Mouse (Mus musculus): ENCODE measurements at regions not wholly inside any gene's neighbourhood (a gene's known extent, or its start where the extent isn't known, plus 50 kb on each side); places are given as distances from the start of the nearest gene placed in this dataset.
"Not testable (repeated sequence)": the region's sequence is repeated elsewhere in the genome, so short reads cannot be mapped to it uniquely, and the experiment has no call there.

GRCm38 (mm10) chr3:21918431-21918830 lies 158.0 kb upstream of the Tbl1xr1 start:
- Histone ChIP-seq H3K9me3 (replicated peaks; ENCODE audit: control insufficient read depth, low read length) (no peaks in the 10 kb centered on the region), H3K27ac (ENCODE audit: low read length) (no peak overlapping the region), H3K4me3 (ENCODE audit: low read depth, low read length) (no peak overlapping the region), H3K4me1 (ENCODE audit: control insufficient read depth, low read depth, low read length) (no peaks in the 10 kb centered on the region), H3K4me2 (ENCODE audit: low read depth, low read length) (no peak overlapping the region), H3K36me3 (ENCODE audit: control insufficient read depth, insufficient read depth) (no peaks in the 10 kb centered on the region), H3K9ac (ENCODE audit: low read depth, low read length) (no peak overlapping the region), H3K27me3 (ENCODE audit: control insufficient read depth, insufficient read depth, low read depth, low read length) (no peaks in the 10 kb centered on the region)
- 77% methylated on average over 10 of the region's 10 CpGs for WGBS (ENCODE audit: insufficient replicate concordance)
- ATAC-seq (ENCODE audit: low read depth) = no peak

GRCm38 (mm10) chr3:21919931-21920330 lies 156.5 kb upstream of the Tbl1xr1 start:
- 60% methylated on average over 7 of the region's 7 CpGs for WGBS (ENCODE audit: insufficient replicate concordance)
- no peaks in the 10 kb centered on the region for H3K36me3 ChIP-seq (ENCODE audit: control insufficient read depth, insufficient read depth)
- ATAC-seq (ENCODE audit: low read depth) = no peak
- H3K4me2 ChIP-seq (ENCODE audit: low read depth, low read length) = no peak overlapping the region
- H3K4me1 ChIP-seq (ENCODE audit: control insufficient read depth, low read depth, low read length) = no peaks in the 10 kb centered on the region
- no peak overlapping the region for H3K4me3 ChIP-seq (ENCODE audit: low read depth, low read length)
- no peak overlapping the region for H3K27ac ChIP-seq (ENCODE audit: low read length)
- H3K27me3 ChIP-seq (ENCODE audit: control insufficient read depth, insufficient read depth, low read depth, low read length) = no peaks in the 10 kb centered on the region
- no peak overlapping the region for H3K9ac ChIP-seq (ENCODE audit: low read depth, low read length)
- H3K9me3 ChIP-seq (replicated peaks; ENCODE audit: control insufficient read depth, low read length) = no peaks in the 10 kb centered on the region

GRCm38 (mm10) chr3:21931951-21932350 lies 144.5 kb upstream of the Tbl1xr1 start:
- no peak overlapping the region for H3K27ac ChIP-seq (ENCODE audit: low read length)
- no peak for ATAC-seq (ENCODE audit: low read depth)
- WGBS (ENCODE audit: insufficient replicate concordance) = 61% methylated on average over 6 of the region's 6 CpGs

GRCm38 (mm10) chr3:21932696-21933095 lies 143.8 kb upstream of the Tbl1xr1 start:
- not testable (repeated sequence) for H3K36me3 ChIP-seq (ENCODE audit: control insufficient read depth, insufficient read depth); H3K9ac ChIP-seq (ENCODE audit: low read depth, low read length); H3K4me3 ChIP-seq (ENCODE audit: low read depth, low read length); H3K4me2 ChIP-seq (ENCODE audit: low read depth, low read length); H3K27ac ChIP-seq (ENCODE audit: low read length); H3K9me3 ChIP-seq (replicated peaks; ENCODE audit: control insufficient read depth, low read length); ATAC-seq (ENCODE audit: low read depth); H3K27me3 ChIP-seq (ENCODE audit: control insufficient read depth, insufficient read depth, low read depth, low read length)
- 59% methylated on average over 8 of the region's 8 CpGs for WGBS (ENCODE audit: insufficient replicate concordance)
- peaks cover 16% of the 10 kb centered on the region for H3K4me1 ChIP-seq (ENCODE audit: control insufficient read depth, low read depth, low read length)

More at GRCm38 (mm10) chr3:21931951-21932350, 144.5 kb upstream of the Tbl1xr1 start:
- Histone ChIP-seq H3K27me3 (ENCODE audit: control insufficient read depth, insufficient read depth, low read depth, low read length) (no peaks in the 10 kb centered on the region), H3K4me2 (ENCODE audit: low read depth, low read length) (no peak overlapping the region), H3K4me1 (ENCODE audit: control insufficient read depth, low read depth, low read length) (peaks cover 12% of the 10 kb centered on the region), H3K9me3 (replicated peaks; ENCODE audit: control insufficient read depth, low read length) (no peaks in the 10 kb centered on the region), H3K9ac (ENCODE audit: low read depth, low read length) (no peak overlapping the region), H3K36me3 (ENCODE audit: control insufficient read depth, insufficient read depth) (no peaks in the 10 kb centered on the region), H3K4me3 (ENCODE audit: low read depth, low read length) (no peak overlapping the region)

- Histone ChIP-seq H3K4me2 (ENCODE audit: low read depth, low read length) (peak overlapping the region; percentile 58; the same call in 1 of the 2 replicates), H3K9ac (ENCODE audit: low read depth, low read length) (no peak overlapping the region), H3K27me3 (ENCODE audit: control insufficient read depth, insufficient read depth, low read depth, low read length) (no peaks in the 10 kb centered on the region), H3K9me3 (replicated peaks; ENCODE audit: control insufficient read depth, low read length) (no peaks in the 10 kb centered on the region), H3K4me3 (ENCODE audit: low read depth, low read length) (no peak overlapping the region), H3K36me3 (ENCODE audit: control insufficient read depth, insufficient read depth) (no peaks in the 10 kb centered on the region), H3K4me1 (ENCODE audit: control insufficient read depth, low read depth, low read length) (peaks cover 19% of the 10 kb centered on the region), H3K27ac (ENCODE audit: low read length) (no peak overlapping the region)
- 20% methylated on average over 5 of the region's 5 CpGs for WGBS (ENCODE audit: insufficient replicate concordance)
- no peak for ATAC-seq (ENCODE audit: low read depth)
Observed at GRCm38 (mm10) chr3:21934731-21935271, 141.7 kb upstream of the Tbl1xr1 start.

GRCm38 (mm10) chr3:21935571-21936261 lies 140.7 kb upstream of the Tbl1xr1 start:
- Histone ChIP-seq H3K27me3 (ENCODE audit: control insufficient read depth, insufficient read depth, low read depth, low read length) (no peaks in the 10 kb centered on the region), H3K27ac (ENCODE audit: low read length) (peak overlapping the region; percentile 82), H3K9me3 (replicated peaks; ENCODE audit: control insufficient read depth, low read length) (no peaks in the 10 kb centered on the region), H3K36me3 (ENCODE audit: control insufficient read depth, insufficient read depth) (no peaks in the 10 kb centered on the region), H3K4me3 (ENCODE audit: low read depth, low read length) (peak overlapping the region; percentile 51), H3K4me2 (ENCODE audit: low read depth, low read length) (peak overlapping the region; percentile 58), H3K9ac (ENCODE audit: low read depth, low read length) (peak overlapping the region; percentile 50), H3K4me1 (ENCODE audit: control insufficient read depth, low read depth, low read length) (peaks cover 19% of the 10 kb centered on the region)
- ATAC-seq (ENCODE audit: low read depth) = peak; percentile 92
- under 1% methylated on average over 24 of the region's 24 CpGs for whole genome bisulfite sequencing (ENCODE audit: insufficient replicate concordance)

- H3K4me3 ChIP-seq (ENCODE audit: low read depth, low read length) = peak overlapping the region; percentile 51
- ATAC-seq (ENCODE audit: low read depth) = peak; percentile 25
- peaks cover 19% of the 10 kb centered on the region for H3K4me1 ChIP-seq (ENCODE audit: control insufficient read depth, low read depth, low read length)
- no peak overlapping the region for H3K27ac ChIP-seq (ENCODE audit: low read length)
- no peaks in the 10 kb centered on the region for H3K9me3 ChIP-seq (replicated peaks; ENCODE audit: control insufficient read depth, low read length)
- peak overlapping the region; percentile 58 for H3K4me2 ChIP-seq (ENCODE audit: low read depth, low read length)
- H3K36me3 ChIP-seq (ENCODE audit: control insufficient read depth, insufficient read depth) = no peaks in the 10 kb centered on the region
- H3K27me3 ChIP-seq (ENCODE audit: control insufficient read depth, insufficient read depth, low read depth, low read length) = no peaks in the 10 kb centered on the region
- WGBS (ENCODE audit: insufficient replicate concordance) = 5% methylated on average over 8 of the region's 8 CpGs
- 0 out of 2 replicates have a peak overlapping the region, but pooled peaks have one; percentile 6 for H3K9ac ChIP-seq (ENCODE audit: low read depth, low read length)
Observed at GRCm38 (mm10) chr3:21936262-21936603, 140.2 kb upstream of the Tbl1xr1 start.

GRCm38 (mm10) chr3:21936616-21937015 lies 139.8 kb upstream of the Tbl1xr1 start:
- no peak for ATAC-seq (ENCODE audit: low read depth)
- Histone ChIP-seq H3K27ac (ENCODE audit: low read length) (no peak overlapping the region), H3K9ac (ENCODE audit: low read depth, low read length) (no peak overlapping the region), H3K36me3 (ENCODE audit: control insufficient read depth, insufficient read depth) (no peaks in the 10 kb centered on the region), H3K27me3 (ENCODE audit: control insufficient read depth, insufficient read depth, low read depth, low read length) (no peaks in the 10 kb centered on the region), H3K4me1 (ENCODE audit: control insufficient read depth, low read depth, low read length) (peaks cover 19% of the 10 kb centered on the region), H3K4me2 (ENCODE audit: low read depth, low read length) (peak overlapping the region; percentile 58), H3K9me3 (replicated peaks; ENCODE audit: control insufficient read depth, low read length) (no peaks in the 10 kb centered on the region), H3K4me3 (ENCODE audit: low read depth, low read length) (peak overlapping the region; percentile 51)
- 16% methylated on average over 8 of the region's 8 CpGs for WGBS (ENCODE audit: insufficient replicate concordance)

GRCm38 (mm10) chr3:21937281-21938035 lies 139.0 kb upstream of the Tbl1xr1 start:
- WGBS (ENCODE audit: insufficient replicate concordance) = 38% methylated on average over 7 of the region's 7 CpGs
- H3K9ac ChIP-seq (ENCODE audit: low read depth, low read length) = no peak overlapping the region
- H3K36me3 ChIP-seq (ENCODE audit: control insufficient read depth, insufficient read depth) = no peaks in the 10 kb centered on the region
- H3K4me2 ChIP-seq (ENCODE audit: low read depth, low read length) = no peak overlapping the region
- H3K9me3 ChIP-seq (replicated peaks; ENCODE audit: control insufficient read depth, low read length) = no peaks in the 10 kb centered on the region
- no peak overlapping the region for H3K27ac ChIP-seq (ENCODE audit: low read length)
- no peaks in the 10 kb centered on the region for H3K27me3 ChIP-seq (ENCODE audit: control insufficient read depth, insufficient read depth, low read depth, low read length)
- ATAC-seq (ENCODE audit: low read depth) = no peak
- H3K4me3 ChIP-seq (ENCODE audit: low read depth, low read length) = no peak overlapping the region
- peaks cover 19% of the 10 kb centered on the region for H3K4me1 ChIP-seq (ENCODE audit: control insufficient read depth, low read depth, low read length)

Measured in liver, embryonic 16.5 days (tissue).